Mouse (Mus musculus) liver, embryonic 11.5 days (tissue): Measurements from ENCODE around the gene Sgta. TPM values are rescaled to one million over a fixed set of nuclear protein-coding genes. Genes with fewer than 3 reads are reported as not detected.
A peak's percentile ranks its signal among the peaks of the same experiment; 100 is the strongest.

Experiments
- ATAC-seq: fragments of 200-750 bp; cut with Nextera tagmentation; replicated peaks from 2 replicates; pipeline ENCODE4 v1.8.0; 2017; ENCODE audit warnings: moderate number of reproducible peaks, mild to moderate bottlenecking, moderate TSS enrichment, moderate library complexity; ENCODE audit not compliant: low FRiP score
- DNase-seq: peaks from one replicate; pipeline ENCODE4 v3.0.0-alpha.2; 2017; ENCODE audit warnings: low spot score
- H3K27ac ChIP-seq: fragments of 300-500 bp; sonication (generic); 2 replicates; pipeline ENCODE4 v1.5.1; 2014; ENCODE audit warnings: mild to moderate bottlenecking, low read depth, low read length, control low read depth
- H3K27me3 ChIP-seq: fragments of 300-500 bp; sonication (generic); replicated peaks from 2 replicates; pipeline ENCODE4 v1.6.1; 2014; ENCODE audit warnings: low read length, mixed read lengths; ENCODE audit not compliant: control insufficient read depth, insufficient read depth
- H3K36me3 ChIP-seq: fragments of 300-500 bp; sonication (generic); 2 replicates; pipeline ENCODE4 v1.6.1; 2014; ENCODE audit warnings: mild to moderate bottlenecking, low read length, moderate library complexity, mixed read lengths; ENCODE audit not compliant: control insufficient read depth, insufficient read depth
- H3K4me1 ChIP-seq: fragments of 300-500 bp; sonication (generic); replicated peaks from 2 replicates; pipeline ENCODE4 v1.6.1; 2014; ENCODE audit warnings: low read length, mixed read lengths; ENCODE audit not compliant: control insufficient read depth, insufficient read depth
- H3K4me2 ChIP-seq: fragments of 300-500 bp; sonication (generic); 2 replicates; pipeline ENCODE4 v1.6.1; 2014; ENCODE audit warnings: mild to moderate bottlenecking, control low read depth, moderate library complexity
- H3K4me3 ChIP-seq: fragments of 300-500 bp; sonication (generic); 2 replicates; pipeline ENCODE4 v1.5.1; 2014; ENCODE audit warnings: low read depth, low read length, control low read depth
- H3K9ac ChIP-seq: fragments of 300-500 bp; sonication (generic); 2 replicates; pipeline ENCODE4 v1.6.1; 2014; ENCODE audit warnings: low read depth, low read length, control low read depth
- H3K9me3 ChIP-seq: fragments of 300-500 bp; sonication (generic); 2 replicates; pipeline ENCODE4 v1.6.1; 2016; ENCODE audit warnings: low read length, inconsistent platforms, mixed read lengths; ENCODE audit not compliant: control insufficient read depth
- WGBS: fragments of 180-500 bp; shearing (Covaris S2); extraction: QIAGEN DNeasy Blood & Tissue Kit; methylation state at CpG from one replicate; pipeline ENCODE4 v1.1.7; 2014; 5-methylcytosine and 5-hydroxymethylcytosine counted together
- polyA plus RNA-seq: library from polyadenylated mRNA; unstranded; fragments of >200 nt; fragmentation: Nextera tagmentation; extraction: Ambion mirVana; gene quantifications from 2 replicates; pipeline ENCODE4 v1.2.1, GENCODE M21; 2014

Sgta gene
- polyA plus RNA-seq, 1 experiment from 2014 or later = 147 TPM

DNA sequence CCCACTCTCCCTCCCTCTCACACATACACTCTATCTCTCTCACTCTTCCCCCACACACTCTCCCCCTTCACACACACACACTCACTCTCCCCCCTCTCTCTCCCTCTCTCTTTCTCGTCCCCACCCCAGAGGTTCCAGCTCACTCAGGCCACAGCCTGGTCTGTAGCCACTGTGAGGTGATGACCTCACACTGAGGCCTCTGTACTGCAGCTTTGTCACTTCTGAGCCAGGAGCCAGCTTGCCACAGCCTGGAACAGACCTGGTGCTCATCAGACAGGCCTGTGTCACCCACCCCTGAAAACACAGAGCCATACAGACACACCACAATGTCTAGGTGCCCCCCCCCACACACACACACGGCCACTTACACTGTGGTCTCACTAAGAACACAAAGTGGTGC lies 39.8 kb downstream of the Sgta start:
- peaks cover 4% of the 10 kb centered on the region for H3K4me1 ChIP-seq
- no peaks in the 10 kb centered on the region for H3K9me3 ChIP-seq
- no peaks in the 10 kb centered on the region for H3K36me3 ChIP-seq
- no peak for DNase-seq
- no peak overlapping the region for H3K4me3 ChIP-seq
- no peak for ATAC-seq
- H3K4me2 ChIP-seq = no peak overlapping the region
- 49% methylated on average over 2 of the region's 2 CpGs for WGBS
- H3K27me3 ChIP-seq = peaks cover 43% of the 10 kb centered on the region
- H3K9ac ChIP-seq = no peak overlapping the region
- no peak overlapping the region for H3K27ac ChIP-seq

DNA sequence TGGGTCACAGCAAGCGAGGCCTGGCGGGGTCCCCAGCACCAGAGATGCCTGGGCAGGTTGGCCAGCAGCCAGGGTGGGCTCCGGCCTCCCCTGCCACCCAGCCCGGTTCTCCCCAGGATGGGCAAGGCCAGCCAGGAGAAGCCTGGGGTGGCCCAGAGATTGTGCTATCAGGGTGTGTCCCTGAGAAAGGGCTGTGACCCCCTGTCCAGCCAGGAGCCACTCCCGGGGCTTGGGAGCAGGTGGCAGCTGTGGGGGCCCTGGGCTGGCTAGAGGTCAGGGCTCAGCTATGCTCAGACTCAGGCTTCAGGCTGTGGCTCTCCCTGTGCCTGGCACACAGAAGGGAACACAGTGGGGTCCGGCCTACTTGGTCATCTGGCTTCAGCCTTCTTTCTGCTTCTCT lies 40.3 kb downstream of the Sgta start:
- Histone ChIP-seq H3K4me1 (no peaks in the 10 kb centered on the region), H3K4me3 (no peak overlapping the region), H3K9me3 (no peaks in the 10 kb centered on the region), H3K36me3 (no peaks in the 10 kb centered on the region), H3K27me3 (peaks cover 38% of the 10 kb centered on the region), H3K27ac (no peak overlapping the region), H3K9ac (no peak overlapping the region), H3K4me2 (no peak overlapping the region)
- DNase-seq (no peak), ATAC-seq (no peak)
- WGBS = 67% methylated on average over 6 of the region's 6 CpGs

DNA sequence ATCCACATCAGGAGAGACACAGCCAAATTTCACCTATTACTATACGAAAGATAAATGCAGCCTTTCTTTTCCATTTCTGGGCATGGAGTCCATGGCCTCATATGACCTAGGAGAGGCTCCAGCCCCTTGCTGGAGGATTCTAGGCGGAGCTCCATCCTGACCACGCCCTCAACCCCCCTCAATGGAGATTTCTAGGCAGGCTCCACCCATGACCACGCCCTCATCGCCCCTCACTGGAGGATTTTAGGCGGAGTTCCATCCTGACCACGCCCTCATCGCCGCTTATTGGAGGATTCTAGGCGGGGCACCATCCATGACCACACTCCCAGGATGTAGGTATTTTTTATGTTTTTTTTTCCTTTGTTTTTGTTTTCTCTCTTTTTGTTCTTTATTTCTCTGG lies 41.7 kb downstream of the Sgta start:
- no peak for ATAC-seq
- 34% methylated on average over 10 of the region's 10 CpGs for whole genome bisulfite sequencing
- no peaks in the 10 kb centered on the region for H3K36me3 ChIP-seq
- H3K27ac ChIP-seq = no peak overlapping the region
- 0 out of 2 replicates have a peak, but pooled peaks cover 4% of the 10 kb centered on the region for H3K4me1 ChIP-seq
- no peak for DNase-seq
- H3K4me2 ChIP-seq = no peak overlapping the region
- H3K9ac ChIP-seq = no peak overlapping the region
- H3K27me3 ChIP-seq = peaks cover 27% of the 10 kb centered on the region
- H3K4me3 ChIP-seq = no peak overlapping the region
- no peaks in the 10 kb centered on the region for H3K9me3 ChIP-seq

DNA sequence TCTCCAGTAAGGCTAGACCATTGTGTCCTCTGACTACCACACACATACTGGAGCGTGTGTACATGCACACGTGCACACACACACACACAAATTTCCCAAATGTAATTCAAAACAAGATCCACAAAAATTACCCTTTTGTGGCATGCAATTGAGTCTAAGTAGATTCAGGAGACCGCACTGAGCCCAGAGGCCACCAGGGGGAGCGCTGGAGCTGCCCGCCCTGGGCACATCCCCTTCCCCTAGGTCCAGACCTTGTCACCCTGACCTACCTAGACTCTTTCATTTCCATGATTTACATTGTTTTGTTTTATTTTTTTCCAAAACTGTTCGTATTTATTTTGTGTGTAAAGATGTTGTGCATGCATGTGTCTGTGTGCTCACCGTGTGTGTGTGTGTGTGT lies 43.3 kb downstream of the Sgta start:
- ATAC-seq = no peak
- Histone ChIP-seq H3K9ac (no peak overlapping the region), H3K27ac (no peak overlapping the region), H3K27me3 (peaks cover 12% of the 10 kb centered on the region), H3K36me3 (no peaks in the 10 kb centered on the region), H3K4me1 (0 out of 2 replicates have a peak, but pooled peaks cover 4% of the 10 kb centered on the region), H3K4me3 (no peak overlapping the region), H3K9me3 (no peaks in the 10 kb centered on the region), H3K4me2 (no peak overlapping the region)
- DNase-seq = peak; percentile 59
- WGBS = 9% methylated on average over 7 of the region's 7 CpGs

DNA sequence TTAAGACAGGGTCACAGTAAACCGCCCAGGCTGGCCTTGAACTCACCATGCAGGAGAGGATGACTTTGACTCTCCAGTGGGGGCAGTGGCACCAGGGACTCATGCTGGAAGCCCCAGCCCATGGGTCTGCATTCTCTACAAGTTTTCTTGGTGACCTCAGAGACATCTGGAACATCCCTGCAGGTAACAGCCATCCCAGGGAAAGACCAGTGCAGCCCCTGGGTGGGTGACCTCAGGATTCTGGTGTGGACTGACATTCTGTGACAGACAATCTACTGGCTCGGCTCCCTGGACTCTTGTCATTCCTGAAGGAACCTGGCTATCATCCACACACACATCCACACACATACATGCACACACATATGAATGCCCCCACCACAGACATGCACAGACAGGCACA lies 44.3 kb downstream of the Sgta start:
- Histone ChIP-seq H3K9ac (no peak overlapping the region), H3K9me3 (no peaks in the 10 kb centered on the region), H3K27me3 (peaks cover 4% of the 10 kb centered on the region; the same call in 1 of the 2 replicates), H3K4me1 (0 out of 2 replicates have a peak, but pooled peaks cover 4% of the 10 kb centered on the region), H3K4me3 (no peak overlapping the region), H3K4me2 (no peak overlapping the region), H3K27ac (no peak overlapping the region), H3K36me3 (no peaks in the 10 kb centered on the region)
- ATAC-seq = no peak
- 84% methylated on average over 2 of the region's 2 CpGs for WGBS
- no peak for DNase-seq

DNA sequence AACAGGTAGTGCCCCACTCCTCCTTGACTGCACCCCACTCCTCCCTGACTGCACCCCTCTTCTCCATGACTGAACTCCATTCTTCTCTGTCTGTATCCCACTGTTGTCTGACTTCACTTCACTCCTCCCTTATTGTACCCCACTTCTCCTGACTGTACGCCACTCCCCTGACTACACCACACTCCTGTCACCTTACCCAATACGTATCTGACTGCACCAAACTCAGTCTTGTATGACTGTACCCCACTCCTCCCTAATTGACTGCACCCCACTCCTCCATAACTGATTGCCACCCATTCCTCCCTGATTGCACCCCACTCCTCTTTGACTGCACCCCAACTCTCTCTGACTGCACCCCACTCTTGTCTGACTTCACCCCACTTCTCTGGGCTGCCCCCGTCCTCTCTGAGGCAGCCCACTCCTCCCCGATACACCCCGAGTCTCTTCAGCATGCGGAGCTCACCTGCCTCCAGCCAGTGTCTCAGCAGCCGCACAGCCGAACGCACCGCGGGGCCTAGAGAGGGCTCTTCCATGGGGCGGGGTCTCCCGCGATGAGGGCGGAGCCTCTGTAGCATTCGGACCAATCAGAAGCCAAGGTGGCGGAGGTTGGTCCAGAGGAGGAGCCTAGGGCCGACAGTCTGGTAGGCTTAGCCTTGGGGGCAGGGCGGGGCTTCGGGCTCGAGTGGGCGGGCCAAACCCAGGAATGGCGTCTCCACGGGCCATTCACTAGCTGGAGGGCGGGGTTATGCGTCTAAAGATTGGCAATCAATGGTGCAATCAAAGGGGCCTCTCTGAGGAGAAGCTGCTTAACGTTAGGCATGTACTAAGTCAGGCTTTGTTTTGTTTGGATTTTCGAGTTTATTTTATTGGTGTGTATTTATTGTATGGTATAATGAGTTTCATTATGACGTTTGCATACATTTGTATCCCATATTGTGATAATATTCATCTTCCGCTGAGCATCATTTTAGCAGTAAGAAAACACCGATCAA lies 45.3 kb downstream of the Sgta start, which contains the start of gene Gng7:
Gene Gng7 (minus strand): TSS at position 553 of the 992 bp plus-strand sequence.
- DNase-seq (peak; percentile 95), ATAC-seq (peak; percentile 99)
- H3K4me1 ChIP-seq = 0 out of 2 replicates have a peak, but pooled peaks cover 4% of the 10 kb centered on the region
- peak within 1 kb of the TSS; percentile 43 for H3K9ac ChIP-seq
- H3K4me2 ChIP-seq = peak within 1 kb of the TSS; percentile 60
- peak within 1 kb of the TSS; percentile 25 for H3K4me3 ChIP-seq
- no peaks in the 10 kb centered on the region for H3K36me3 ChIP-seq
- 10% methylated on average over 31 of the region's 31 CpGs for WGBS
- no peaks in the 10 kb centered on the region for H3K9me3 ChIP-seq
- H3K27ac ChIP-seq = no peak within 1 kb of the TSS
- H3K27me3 ChIP-seq = 0 out of 2 replicates have a peak, but pooled peaks cover 4% of the 10 kb centered on the region

DNA sequence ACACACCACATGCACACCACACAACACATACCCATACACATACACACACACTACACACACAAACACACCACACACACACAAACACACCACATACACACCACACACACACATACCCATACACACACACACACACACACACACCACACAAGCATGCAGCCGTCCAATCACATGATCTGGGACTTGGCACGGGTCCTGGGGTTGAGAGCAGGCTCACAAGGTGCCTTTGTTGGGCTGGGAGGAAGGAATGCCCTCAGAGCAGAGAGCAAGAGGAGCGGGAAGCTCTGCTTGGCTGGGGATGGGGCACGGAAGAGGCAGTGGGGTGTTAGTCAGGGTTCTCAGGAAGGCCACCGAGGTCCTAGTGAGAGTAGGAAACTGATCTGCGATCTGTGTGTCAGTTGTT lies 49.1 kb downstream of the Sgta start:
- WGBS = 71% methylated on average over 6 of the region's 6 CpGs
- H3K27me3 ChIP-seq = 0 out of 2 replicates have a peak, but pooled peaks cover 4% of the 10 kb centered on the region
- H3K4me2 ChIP-seq = no peak overlapping the region
- peaks cover 4% of the 10 kb centered on the region; the same call in 1 of the 2 replicates for H3K4me1 ChIP-seq
- no peaks in the 10 kb centered on the region for H3K9me3 ChIP-seq
- ATAC-seq (no peak), DNase-seq (no peak)
- no peak overlapping the region for H3K4me3 ChIP-seq
- no peak overlapping the region for H3K9ac ChIP-seq
- H3K36me3 ChIP-seq = no peaks in the 10 kb centered on the region
- H3K27ac ChIP-seq = no peak overlapping the region

DNA sequence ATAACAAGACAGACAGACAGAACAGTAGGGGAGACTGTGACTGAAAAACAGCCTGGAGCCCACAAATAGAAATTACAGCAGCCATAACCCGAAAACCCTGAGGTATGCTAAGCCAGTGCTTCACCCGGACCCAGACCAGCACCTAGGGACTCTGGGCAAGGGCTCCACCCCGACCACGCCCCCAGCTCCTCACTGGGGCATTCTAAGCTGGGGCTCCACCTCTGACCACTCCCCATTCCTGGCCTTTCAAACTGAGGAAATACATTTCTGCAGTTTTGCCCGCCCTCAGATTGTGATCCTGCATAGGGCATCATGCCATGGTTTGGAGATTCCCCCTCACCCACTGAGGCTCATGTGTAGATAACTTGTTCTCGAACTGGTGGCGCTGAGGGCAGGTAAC lies 52.7 kb downstream of the Sgta start:
- H3K9ac ChIP-seq = no peak overlapping the region
- no peaks in the 10 kb centered on the region for H3K9me3 ChIP-seq
- no peak overlapping the region for H3K4me3 ChIP-seq
- no peaks in the 10 kb centered on the region for H3K27me3 ChIP-seq
- ATAC-seq (no peak), DNase-seq (no peak)
- H3K4me1 ChIP-seq = no peaks in the 10 kb centered on the region; the same call in 1 of the 2 replicates
- no peak overlapping the region for H3K27ac ChIP-seq
- no peak overlapping the region for H3K4me2 ChIP-seq
- WGBS = 35% methylated on average over 7 of the region's 7 CpGs
- no peaks in the 10 kb centered on the region for H3K36me3 ChIP-seq
